Mouse (Mus musculus): ENCODE results near the gene Spin1.

Spin1 gene

DNA sequence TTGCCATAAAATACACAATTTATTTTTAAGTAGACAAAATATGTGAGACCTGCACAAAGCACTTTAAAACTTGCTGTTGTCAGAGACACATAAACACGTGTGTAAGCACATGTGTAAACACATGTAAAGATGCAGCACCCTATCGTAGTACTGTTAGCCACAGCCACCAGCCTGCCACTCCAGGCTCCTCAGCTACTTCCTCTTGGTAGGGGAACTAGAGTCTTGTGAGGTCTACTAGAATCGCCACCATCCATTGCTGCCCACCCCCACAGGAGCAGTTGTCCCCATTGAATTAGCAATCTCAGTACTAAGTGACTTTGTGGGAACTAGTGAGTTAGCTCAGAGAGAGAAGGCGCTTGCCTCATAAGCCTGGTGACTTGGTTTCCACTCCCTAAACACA, 35.6 kb downstream of the Spin1 start:
- DNase-seq (ENCODE audit: low read depth, low spot score) = no peak

DNA sequence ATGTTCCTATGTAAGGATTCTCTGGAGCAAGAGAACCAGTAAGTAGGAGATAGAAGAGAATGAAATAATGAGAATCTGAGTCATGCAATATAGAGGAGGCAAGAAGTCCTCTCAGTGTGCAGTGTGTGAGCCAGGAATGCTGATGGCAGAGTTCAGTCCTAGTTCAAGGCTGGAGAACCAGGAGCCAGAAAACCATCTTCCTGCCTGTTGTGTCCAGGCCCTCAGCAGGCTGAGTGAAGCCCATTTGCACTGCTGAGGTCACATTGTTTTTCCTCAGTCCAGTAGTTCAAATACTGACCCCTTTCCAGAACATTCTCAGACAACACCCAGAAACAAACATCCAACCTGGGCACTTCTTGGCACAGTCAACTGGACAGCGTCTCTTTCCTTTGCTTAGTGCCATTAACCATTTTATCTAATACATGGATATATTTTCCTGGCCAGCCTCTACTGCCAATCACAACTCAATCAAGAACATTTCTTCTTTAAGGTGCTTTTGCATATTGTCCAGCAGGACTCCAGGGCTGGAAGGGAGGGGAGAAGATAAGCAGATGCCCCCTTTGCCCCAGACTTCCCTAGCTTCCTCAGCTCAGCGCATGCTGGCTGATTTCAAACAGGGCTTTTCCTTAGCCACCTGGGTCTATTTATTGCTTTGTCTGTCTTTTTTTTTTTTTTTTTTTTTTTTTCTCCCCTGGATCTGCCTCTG, 36.5 kb downstream of the Spin1 start:
- DNase-seq (ENCODE audit: low read depth, low spot score) = peak; percentile 23

DNA sequence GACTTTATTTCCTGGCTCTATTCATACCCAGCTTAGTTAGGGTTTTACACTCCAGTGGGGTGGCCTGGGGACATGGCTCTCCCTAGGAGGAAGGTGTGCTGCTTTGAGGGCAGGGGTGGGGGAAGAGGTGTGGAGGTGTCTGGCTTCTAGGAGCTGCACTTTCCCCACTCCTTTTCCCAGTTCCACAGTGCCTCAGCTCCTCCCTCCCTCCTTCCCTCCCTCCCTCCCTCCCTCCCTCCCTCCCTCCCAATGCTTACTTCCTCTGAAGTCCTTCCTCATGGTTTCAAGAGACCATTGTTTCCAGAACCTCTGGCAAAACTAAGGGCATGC, 37.0 kb downstream of the Spin1 start:
- DNase-seq (ENCODE audit: low read depth, low spot score) = no peak

DNA sequence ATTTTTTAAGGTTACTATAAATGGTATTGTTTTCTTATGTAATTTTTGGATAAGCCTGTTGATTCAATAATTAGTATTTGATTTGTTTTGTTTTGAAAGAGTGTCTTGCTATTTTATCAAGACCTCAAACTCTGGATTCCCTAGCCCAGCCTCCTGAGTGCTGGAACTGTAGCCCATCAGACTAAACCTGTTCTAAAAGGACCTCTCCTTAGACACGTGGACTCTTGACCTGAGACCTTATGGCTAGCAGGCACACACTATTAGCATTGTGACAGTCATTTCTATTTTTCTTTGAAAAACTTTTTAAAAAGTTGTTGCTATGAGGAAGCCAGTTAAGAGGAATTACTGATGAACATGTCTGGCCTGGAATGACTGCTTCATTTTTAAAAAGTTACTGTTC, 46.4 kb downstream of the Spin1 start:
- DNase-seq (ENCODE audit: low read depth, low spot score) = no peak

DNA sequence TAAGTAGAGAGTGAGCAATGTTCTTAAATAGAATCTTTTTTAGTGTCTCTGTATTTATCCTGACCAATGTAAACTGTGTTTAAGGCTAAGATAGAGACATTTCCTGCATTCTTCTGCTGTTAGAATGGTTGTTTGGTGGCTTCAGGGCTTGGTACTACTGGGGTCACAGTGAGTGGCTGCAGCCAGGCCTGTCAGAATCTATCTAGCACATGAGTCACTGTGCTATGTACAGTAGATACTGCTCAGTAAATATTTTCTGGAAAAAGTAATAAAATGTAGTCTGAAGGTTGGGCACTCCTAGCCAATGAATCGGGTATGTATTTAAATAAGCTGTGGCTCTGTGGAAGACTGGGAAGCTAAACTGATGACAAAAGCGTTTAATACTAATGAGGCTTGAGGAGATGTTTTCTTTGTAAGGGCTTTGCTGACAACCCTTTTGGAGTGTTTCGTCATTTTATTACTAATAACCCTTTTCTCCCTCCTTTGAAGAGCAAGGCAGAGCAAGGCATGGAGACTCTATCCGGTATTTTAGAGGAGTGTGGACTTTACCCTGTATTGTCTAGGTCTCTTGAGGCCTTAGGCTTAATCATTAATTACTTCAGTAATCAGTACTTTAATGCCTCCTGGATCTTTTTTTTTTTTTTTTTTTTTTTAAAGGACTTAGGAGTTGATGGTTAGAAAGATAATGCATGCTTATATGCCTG, 52.4 kb downstream of the Spin1 start:
- no peak for DNase-seq (ENCODE audit: low read depth, low spot score)

DNA sequence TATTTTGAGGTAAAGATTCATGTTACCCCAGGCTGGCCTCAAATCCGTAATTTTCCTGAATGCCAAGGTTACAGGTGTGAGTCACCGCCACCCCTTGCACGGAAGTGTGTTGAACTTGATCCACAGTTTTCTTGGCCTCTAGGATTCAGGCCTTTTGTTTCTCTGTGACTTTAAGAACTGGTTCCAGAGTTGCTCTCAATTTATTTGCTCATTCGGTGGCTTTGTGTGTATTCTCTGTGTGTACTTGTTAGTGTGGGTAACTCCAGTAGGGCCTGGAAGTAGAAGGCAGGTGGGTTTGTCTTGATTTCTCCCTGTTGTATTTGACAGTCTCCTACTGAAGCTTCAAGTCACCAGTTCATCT, 53.0 kb downstream of the Spin1 start:
- no peak for DNase-seq (ENCODE audit: low read depth, low spot score)

DNA sequence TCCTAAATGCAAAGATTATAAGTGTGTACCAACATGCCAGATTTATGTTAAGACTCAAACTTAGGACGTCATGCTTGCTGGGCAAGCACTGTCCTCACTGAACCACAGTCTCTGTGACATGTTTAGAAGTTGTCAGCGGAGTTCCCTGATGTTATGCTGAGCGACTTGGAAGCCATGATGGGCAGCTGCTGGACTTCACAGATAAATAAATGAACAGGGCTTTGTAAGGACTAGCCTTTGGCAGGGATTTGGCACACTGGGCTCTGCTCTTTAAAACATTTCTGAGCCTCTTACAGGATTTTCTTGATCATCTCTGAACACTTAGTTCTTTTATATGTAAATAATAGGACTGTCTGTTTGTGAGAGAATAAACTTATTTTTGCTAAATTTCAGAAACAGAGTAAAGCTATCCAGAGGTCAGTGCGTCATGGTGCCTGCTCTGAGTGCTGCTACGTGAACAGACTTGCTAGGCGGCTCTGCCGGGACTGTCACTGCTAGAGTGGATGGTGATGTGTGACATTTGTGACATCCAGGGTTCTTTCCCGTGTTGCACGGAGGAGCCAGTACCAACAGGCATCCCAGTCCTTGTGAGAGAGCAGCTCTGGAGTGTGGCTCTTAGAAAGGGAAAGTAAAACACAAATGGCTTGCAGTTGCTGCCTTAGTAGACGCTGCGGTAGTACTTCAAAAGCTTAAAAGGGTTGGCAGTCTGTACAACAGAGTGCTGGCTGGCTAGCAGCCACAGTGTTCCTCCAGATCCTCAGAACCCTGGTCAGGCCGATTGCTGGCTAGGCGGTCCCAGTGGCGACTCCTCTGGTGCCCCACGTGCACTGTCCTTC, 54.7 kb downstream of the Spin1 start:
- DNase-seq (ENCODE audit: low read depth, low spot score) = peak; percentile 27

DNA sequence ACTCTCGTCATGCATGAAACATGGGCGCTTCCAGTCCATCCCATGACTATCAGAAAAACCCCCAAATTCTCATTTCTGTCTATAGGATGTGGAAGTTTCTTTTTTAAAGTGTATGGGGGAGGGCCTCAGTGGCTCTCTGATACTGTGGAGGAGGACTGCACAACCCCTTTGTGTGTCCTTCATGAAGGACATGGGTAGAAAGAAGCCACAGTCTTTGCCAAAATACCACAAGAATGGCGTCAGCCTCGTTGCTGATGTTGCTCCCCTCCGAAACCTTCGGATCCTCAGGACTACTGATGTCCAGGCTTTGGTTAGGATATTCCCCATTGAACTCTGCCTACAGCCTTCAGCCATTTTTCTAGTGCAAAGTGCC, 55.3 kb downstream of the Spin1 start:
- DNase-seq (ENCODE audit: low read depth, low spot score) = no peak

DNA sequence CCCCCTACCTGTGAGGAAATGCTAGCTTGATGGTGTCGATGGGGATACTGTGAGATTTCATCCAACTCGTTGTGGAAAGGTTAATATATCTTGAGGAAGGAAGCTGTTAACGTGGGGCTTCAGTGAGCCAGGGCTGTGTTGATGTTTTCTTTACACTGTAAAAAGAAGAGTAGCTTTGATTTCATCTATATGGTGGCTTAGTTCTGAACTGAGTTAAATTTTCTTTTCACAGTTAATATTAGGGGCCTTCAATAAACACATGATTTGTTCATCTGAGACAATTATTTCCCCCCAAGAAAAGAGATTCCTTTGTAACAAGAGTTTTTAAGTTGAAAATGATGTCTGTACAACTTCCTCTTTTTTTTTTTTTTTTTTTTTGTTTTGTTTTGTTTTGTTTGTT, 56.6 kb downstream of the Spin1 start:
- no peak for DNase-seq (ENCODE audit: low read depth, low spot score)

DNA sequence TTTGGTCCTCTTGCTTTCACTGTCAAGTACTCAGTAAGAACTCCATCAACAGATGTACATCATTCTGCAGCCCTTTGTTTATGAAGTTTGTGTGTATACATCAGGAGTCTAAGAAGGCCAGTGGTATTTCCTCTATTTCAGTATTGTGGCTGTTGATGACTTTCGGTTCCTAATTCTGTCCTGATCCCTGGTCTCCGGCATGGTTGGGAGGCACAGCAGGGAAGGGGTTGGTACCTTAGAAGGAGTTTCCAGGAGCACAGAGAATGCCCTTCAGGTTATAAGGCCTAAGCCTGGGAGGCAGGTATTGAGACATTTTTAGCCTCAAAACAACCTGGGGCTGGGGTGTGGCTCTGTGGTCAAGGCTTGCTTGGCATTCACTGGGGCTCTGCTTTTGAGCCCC, 61.0 kb downstream of the Spin1 start:
- DNase-seq (ENCODE audit: low read depth, low spot score) = no peak

DNA sequence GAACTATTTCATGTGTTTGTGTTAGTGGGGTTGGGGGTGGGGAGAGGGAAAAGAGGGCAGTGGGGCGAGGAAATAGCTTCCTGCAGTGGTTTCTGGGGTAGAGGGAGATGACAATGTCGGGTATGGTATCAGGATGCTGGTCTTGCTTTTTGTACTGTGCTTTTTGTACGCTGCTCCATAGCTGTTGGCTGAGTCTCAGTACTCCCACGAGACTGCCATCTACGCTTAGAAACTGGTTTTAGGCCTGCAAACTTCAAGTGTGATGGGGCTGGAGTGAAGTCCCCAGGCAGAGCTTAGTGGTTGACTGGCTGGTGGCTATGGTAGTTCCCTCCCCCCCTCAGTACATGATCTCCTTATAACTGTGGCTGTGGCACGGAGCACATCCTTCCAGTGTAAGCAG, 61.6 kb downstream of the Spin1 start:
- DNase-seq (ENCODE audit: low read depth, low spot score) = peak; percentile 43

DNA sequence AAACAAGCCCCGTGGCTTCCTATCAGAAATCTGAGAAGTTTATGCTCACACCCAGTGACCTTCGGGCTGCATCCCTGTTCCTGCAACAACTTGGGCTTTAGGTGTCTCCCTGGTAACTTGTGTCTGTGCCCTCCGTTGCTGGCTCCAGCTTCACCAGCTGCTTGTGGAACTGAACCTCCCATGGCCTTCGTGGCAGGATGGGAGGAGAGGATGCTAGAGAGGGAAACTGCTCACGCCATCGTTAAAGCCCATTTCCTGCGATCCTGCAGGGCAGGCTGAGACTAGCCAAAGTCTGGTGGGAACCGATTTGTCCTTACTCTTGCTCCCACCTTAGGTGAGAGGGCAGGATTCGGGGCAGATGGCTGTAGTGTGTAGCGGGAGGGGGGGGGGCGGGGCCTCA, 66.0 kb downstream of the Spin1 start:
- no peak for DNase-seq (ENCODE audit: low read depth, low spot score)

DNA sequence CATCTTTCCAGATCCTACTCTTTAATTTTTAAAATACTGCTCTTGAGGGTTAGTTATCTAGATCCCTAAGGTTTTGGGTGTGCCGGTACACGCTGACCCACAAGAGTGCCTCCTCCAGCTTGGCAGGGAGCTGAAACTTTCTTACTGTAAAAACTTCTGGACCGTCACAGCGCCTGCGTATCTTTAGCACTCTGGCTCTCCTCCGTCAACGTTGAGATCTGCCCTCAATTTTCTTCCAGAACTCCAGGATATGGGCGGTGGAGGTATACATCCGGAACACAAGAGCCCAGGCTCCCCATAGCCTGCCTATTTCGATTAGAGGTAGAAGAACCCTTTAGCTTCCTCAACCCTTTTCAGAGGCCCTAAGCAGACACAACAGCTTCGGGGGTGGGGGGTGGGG, 69.5 kb downstream of the Spin1 start:
- no peak for DNase-seq (ENCODE audit: low read depth, low spot score)

DNA sequence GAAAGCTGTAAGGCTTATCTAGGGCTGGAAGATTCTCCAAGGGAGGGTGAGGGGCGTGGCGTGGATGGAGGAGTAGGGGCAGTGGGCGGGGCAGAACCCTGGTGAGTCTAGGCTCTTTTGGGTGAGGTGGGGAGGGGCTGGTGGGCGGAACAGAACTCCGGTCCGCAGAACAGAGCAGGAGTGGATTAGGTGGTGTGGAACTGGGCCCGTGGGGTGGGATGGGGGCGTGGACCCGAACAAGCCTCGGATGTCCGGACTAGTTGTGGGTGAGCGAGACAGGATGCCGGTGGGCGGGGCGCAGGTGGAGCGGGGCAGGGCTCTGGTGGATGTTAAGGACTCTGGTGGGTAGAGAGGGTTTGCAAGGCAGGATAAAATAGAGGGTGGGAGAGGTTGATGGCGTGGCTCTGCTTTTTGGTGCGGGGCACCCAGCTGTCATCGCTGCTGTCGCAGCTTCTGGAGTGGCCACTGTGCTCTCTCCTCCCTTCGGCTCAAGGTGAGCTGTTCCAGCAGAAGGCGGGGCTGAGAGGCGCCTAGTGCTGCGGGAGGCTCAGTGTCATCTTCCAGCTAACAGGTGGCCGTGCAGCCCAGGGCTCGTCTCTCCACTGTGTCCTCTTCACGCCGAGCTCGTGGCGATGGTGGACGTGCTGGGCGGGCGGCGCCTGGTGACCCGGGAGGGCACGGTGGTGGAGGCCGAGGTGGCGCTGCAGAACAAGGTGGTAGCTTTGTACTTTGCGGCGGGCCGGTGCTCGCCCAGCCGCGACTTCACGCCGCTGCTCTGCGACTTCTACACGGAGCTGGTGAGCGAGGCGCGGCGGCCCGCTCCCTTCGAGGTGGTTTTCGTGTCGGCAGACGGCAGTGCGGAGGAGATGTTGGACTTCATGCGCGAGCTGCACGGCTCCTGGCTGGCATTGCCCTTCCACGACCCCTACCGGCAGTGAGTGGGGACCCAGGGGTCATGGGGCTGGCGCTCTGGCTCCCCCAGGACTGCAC, 70.3 kb downstream of the Spin1 start, which contains the start of gene Nxnl2:
TSS of gene Nxnl2 (plus strand) at position 332 of the 990 bp plus-strand sequence.
- peak; percentile 45 for DNase-seq (ENCODE audit: low read depth, low spot score)

DNA sequence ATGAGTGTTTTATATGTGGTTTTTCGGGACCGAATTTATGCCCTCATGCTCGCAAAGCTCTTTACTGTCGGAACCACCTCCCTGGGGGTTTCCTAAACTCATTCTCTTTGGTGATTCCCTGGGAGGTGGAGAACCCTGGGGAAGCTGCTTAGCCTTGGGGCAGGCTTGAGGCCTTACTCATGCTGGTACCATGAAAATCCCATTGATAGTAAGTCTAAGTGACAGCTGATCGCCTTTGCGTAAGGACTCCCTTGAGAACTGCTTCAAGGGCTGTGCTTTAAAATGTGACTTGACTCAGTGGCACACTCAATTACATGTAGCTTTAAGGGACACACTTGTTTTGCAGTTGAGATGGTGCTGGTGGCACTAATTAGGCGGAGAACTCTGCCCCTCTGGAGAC, 71.9 kb downstream of the Spin1 start:
- DNase-seq (ENCODE audit: low read depth, low spot score) = no peak

DNA sequence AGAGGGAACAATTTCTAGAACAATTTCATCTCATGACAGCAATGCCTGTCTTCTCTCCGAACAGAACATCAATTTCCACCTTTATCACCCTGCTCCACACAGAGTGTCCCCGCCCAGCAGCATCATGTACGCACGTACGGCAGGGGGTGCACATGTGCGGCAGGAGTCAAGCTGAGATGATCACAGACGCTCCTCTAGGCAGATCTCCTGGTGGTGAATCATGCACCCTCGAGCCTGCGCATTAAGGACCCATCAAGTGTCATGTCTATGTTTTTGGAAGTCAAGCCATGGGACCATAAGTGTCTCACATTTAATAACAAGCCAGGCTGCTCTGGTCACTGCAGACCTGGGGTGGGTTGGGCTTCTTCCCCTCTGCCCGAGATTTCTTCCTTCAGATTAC, 78.3 kb downstream of the Spin1 start:
- no peak for DNase-seq (ENCODE audit: low read depth, low spot score)

DNA sequence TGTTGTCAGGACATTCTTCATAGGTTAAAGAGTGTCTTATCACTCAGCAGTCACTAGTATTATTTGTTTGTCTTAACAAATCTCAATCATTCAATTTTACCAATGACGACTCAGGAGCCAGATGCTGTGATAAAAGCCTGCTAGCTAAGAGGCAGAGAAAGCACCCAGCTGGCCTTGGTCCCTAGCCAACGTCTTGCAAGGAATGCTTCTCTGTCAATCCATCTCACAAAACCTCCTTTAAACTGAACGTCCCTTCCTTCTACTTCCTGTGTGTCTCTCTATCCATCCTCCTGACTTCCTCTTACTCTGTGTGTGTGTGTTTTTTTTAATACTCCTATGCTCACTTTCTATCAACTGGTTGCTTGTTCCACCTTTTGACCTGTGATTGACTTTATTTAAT, 78.7 kb downstream of the Spin1 start:
- DNase-seq (ENCODE audit: low read depth, low spot score) = no peak

DNA sequence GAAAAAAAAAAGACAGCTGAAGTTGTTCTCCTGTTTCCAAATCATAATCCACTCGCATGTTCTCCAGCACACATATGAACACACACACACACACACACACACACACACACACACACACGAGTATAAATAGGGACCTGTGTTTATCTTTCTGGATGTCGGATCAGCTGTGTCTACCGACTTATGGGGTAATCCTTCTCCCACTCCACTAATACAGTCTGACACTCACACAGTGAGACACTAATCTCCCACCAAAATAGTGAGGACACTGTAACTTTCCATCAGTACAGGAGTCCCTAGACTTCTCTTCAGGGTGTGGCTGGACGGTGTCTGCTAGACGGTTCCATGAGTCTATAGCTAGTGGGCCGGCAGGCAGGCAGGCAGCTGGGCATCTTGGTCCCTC, 81.6 kb downstream of the Spin1 start:
- DNase-seq (ENCODE audit: low read depth, low spot score) = no peak

DNA sequence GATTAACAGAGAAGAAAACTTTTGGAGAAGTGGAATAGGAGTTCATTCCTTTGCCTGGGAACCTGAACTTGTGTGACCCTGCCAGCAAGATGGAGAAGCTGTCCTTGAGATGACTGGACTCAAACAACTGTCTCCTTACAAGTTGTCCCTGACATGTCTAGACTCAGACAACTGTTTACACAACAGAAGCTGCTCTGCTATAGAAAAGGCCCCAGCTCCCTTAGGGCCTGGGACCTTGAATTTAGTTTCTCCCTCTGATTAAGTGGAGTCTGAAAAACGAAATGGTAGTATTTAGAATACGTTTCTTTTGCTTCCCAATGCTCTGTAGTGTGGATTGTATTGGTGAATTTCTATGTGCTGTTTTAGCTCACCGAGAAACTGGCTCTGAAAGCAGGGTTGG, 84.2 kb downstream of the Spin1 start:
- DNase-seq (ENCODE audit: low read depth, low spot score) = no peak

DNA sequence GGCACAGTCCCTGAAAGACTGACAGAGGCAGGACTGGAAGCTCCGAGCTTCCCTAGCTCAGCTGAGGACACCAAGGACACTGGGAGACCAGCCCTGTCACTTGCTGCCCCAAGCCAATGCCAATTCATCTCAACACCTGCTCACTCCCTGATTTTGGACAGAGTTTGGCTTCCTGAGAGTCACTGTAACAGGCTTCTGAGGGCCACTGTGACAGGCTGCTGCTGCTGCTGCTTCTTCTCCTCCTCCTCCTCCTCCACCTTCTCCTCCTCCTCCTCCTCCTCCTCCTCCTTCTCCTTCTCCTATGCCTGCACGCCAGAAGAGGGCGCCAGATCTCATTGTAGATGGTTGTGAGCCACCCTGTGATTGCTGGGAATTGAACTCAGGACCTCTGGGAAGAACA, 89.7 kb downstream of the Spin1 start:
- DNase-seq (ENCODE audit: low read depth, low spot score) = no peak

DNA sequence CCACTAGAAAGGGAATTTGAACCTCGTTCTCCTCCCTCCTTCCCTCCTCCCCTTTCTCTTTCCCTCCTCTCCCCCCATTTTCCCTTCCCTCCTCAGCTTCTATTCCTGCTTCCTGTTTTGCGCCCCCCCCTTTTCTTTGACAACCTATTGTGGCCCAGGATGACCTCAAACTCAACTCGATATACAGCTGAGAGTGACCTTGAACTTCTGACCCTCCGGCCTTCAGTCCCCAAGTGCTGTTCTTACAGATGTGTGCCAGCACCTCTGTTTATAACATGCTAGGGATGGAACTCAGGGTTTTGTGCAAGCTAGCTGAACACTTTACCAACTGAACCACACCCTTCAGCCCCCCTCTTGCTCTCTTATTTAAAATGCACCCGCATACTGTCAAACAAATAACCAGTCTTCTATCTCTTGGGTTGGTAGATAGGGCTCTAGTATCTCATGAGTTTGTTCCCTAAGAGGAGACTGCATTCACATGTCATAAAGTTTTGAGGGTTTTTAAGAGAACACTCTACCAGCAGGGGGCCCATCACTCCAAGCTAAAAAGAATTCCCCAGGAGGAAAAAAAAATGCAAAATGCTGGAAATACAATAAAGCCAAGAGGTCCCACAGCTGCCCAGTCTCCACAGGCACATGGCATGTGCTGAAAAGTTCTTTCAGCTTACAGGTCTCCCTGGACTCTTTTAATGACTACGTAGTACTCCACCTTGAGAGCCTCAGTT, 90.9 kb downstream of the Spin1 start:
- peak; percentile 51 for DNase-seq (ENCODE audit: low read depth, low spot score)

Data from brain, adult 2 months (tissue).